Mouse (Mus musculus): ENCODE results near the gene Actn4.

Gene Actn4

DNA sequence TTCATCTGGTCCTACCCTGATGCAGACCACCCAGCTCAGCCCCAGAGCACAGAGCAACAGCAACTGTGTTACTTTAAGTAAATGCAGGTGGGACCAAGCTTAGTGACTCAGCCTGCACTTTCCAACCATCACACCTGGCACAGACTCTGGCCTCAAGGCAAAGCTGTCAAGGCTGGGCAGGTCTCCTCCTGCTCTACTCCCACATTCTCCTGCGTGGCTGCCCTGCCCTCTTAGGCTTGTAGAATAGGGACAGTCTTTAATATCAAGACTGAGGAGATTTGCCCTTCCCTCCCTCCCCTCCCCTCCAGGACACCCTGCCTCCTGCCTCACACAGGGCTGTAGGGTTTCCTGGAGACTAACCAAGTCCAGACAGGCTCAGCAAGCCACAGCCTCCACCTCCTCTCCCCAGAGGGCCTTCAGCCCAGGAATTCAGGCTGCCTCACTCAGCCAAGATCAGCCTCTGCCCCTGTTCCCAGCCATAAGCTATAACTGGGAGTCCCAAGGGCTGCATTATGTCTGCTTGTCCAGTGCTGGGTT lies 112.4 kb downstream of the Actn4 start:
- DNase-seq (ENCODE audit: low read depth, low spot score): no peak

DNA sequence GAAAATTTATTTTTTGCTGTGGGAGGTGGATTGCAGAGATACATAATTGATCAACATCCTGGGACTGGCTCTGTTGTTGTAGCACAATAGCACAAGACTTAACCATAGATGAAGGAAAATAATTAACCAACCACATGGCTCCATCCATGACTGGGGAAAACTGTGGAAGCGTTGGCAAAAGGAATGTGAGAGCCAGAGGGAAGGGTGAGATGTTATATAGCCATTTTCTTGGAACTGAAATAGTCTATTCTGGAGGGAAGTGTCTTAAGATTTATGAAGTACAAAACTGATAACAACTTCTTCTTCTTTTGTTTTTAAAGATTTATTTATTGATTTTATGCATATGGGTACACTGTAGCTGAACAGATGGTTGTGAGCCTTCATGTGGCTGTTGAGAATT lies 114.9 kb downstream of the Actn4 start:
- no peak for DNase-seq (ENCODE audit: low read depth, low spot score)
